ENCODE assay signal across 11 mouse cellular contexts in the genomic region with DNA sequence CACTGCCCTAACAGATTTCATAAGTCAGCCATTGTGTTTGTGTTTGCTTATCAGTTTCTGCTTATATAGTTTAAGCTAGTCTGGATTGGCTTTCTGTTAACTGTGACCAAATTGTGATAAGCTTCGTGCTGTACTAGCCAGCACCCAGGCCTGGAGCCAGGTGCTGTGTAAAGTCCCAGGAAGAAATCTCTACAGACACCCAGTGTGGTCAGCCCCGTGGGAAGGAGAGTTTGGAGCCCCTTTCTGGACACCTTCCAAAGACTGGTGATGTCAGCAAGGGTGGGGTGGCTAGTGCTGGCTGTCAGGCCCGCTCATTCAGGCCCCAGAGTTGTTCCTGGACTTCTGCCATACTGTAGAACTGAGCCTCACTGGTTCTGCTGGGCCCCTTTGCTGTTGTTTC.
A peak's percentile ranks its signal among the peaks of the same experiment; 100 is the strongest.
DNase-seq lines count a peak whose midpoint lies in the region; ATAC-seq and TF ChIP-seq lines count a peak whose summit lies in the region.
"Had no signal": no experiment of that assay in that cellular context is flagged by ENCODE, and none has a peak within 500 bp of the region (broad histone marks: within the 10 kb centered on the region; RNA-seq: fewer than 3 reads in every experiment).

No protein-coding gene starts in this region.

- no peak for TF ChIP-seq CTCF in G1E (IDR thresholded peaks at IDR 0.05; ENCODE audit: low read depth, low read length)

- no peak overlapping the region for H3K27ac ChIP-seq in forebrain, embryonic 11.5 days (ENCODE audit: low read depth, low read length)
- H3K27ac ChIP-seq in forebrain, embryonic 12.5 days = no peak overlapping the region

- intact Hi-C loops in heart, postnatal 10 days (cut with DNase I) = no loop called here

- H3K9ac ChIP-seq in forebrain, embryonic 11.5 days (ENCODE audit: low read length) = no peak overlapping the region
- H3K9ac ChIP-seq in forebrain, embryonic 12.5 days = no peak overlapping the region

- no peak for DNase-seq in G1E (ENCODE audit: low spot score)
- peak; percentile 15 for DNase-seq in MN1 (ENCODE audit: low spot score)
- peak; percentile 57 to 67 for DNase-seq in heart, postnatal 10 days
- DNase-seq in lung, postnatal 25 days (ENCODE audit: low spot score) = peak; percentile 51
- DNase-seq in forebrain, embryonic 11.5 days (ENCODE audit: low spot score) = no peak
- DNase-seq in left cerebral cortex, adult 18-20 months (ENCODE audit: low spot score in 2 of 2) = no peak
- DNase-seq: thymus, postnatal 36 days had no signal

- WGBS in forebrain, embryonic 11.5 days = 84% methylated on average over 3 of the region's 3 CpGs
- 82% methylated on average over 3 of the region's 3 CpGs for WGBS in forebrain, embryonic 12.5 days

- no peaks in the 10 kb centered on the region for H3K9me3 ChIP-seq in G1E (replicated peaks)
- no peaks in the 10 kb centered on the region for H3K9me3 ChIP-seq in forebrain, embryonic 11.5 days (ENCODE audit: control insufficient read depth, low read length)
- no peaks in the 10 kb centered on the region for H3K9me3 ChIP-seq in forebrain, embryonic 12.5 days
- H3K9me3 ChIP-seq: megakaryocyte, embryonic 14.5 days had no signal

- peak overlapping the region; percentile 20; the same call in 1 of the 2 replicates for H3K4me3 ChIP-seq in G1E (ENCODE audit: low read depth, low read length)
- no peak overlapping the region for H3K4me3 ChIP-seq in forebrain, embryonic 11.5 days (ENCODE audit: low read depth, low read length)
- no peak overlapping the region for H3K4me3 ChIP-seq in forebrain, embryonic 12.5 days (replicated peaks)
- H3K4me3 ChIP-seq: megakaryocyte, embryonic 14.5 days had no signal

- H3K4me2 ChIP-seq in forebrain, embryonic 11.5 days (ENCODE audit: low read depth, low read length, severe bottlenecking) = no peak overlapping the region
- no peak overlapping the region for H3K4me2 ChIP-seq in forebrain, embryonic 12.5 days

- H3K4me1 ChIP-seq in G1E (ENCODE audit: insufficient read depth, low read depth, low read length) = peaks cover 40% of the 10 kb centered on the region
- no peaks in the 10 kb centered on the region for H3K4me1 ChIP-seq in forebrain, embryonic 11.5 days (replicated peaks; ENCODE audit: control insufficient read depth, insufficient read depth, low read length)
- no peaks in the 10 kb centered on the region for H3K4me1 ChIP-seq in forebrain, embryonic 12.5 days

- peaks cover 60% of the 10 kb centered on the region for H3K36me3 ChIP-seq in G1E (replicated peaks)
- no peaks in the 10 kb centered on the region for H3K36me3 ChIP-seq in forebrain, embryonic 11.5 days (ENCODE audit: control insufficient read depth, insufficient read depth, low read length)
- H3K36me3 ChIP-seq in forebrain, embryonic 12.5 days (replicated peaks) = peaks cover 24% of the 10 kb centered on the region

- no peaks in the 10 kb centered on the region for H3K27me3 ChIP-seq in G1E (ENCODE audit: insufficient read depth, low read length)
- H3K27me3 ChIP-seq in forebrain, embryonic 11.5 days (ENCODE audit: control insufficient read depth, insufficient read depth, low read length) = no peaks in the 10 kb centered on the region
- H3K27me3 ChIP-seq in forebrain, embryonic 12.5 days = no peaks in the 10 kb centered on the region
- H3K27me3 ChIP-seq: megakaryocyte, embryonic 14.5 days had no signal

- peak; percentile 40 for ATAC-seq in G1E (ENCODE audit: extremely low read depth, insufficient number of reproducible peaks, low FRiP score, poor library complexity, severe bottlenecking)
- no peak for ATAC-seq in forebrain, embryonic 11.5 days (replicated peaks; ENCODE audit: low FRiP score)
- ATAC-seq in forebrain, embryonic 12.5 days (ENCODE audit: low FRiP score) = no peak
- ATAC-seq: forebrain, embryonic 16.5 days; hindbrain, embryonic 16.5 days had no signal

Comparison
In these comparisons a context has a peak if more than half of its experiments do, and no peak if none do; other contexts are left out.
1. DNase-seq: peak in MN1 (single experiment), heart, postnatal 10 days (2 of 2) and lung, postnatal 25 days (single experiment); none in G1E (single experiment), forebrain, embryonic 11.5 days (single experiment) and left cerebral cortex, adult 18-20 months (0 of 2).